Mouse (Mus musculus): ENCODE data around the gene Ripor1. TPM values are rescaled to one million over a fixed set of nuclear protein-coding genes. Genes with fewer than 3 reads are reported as not detected.

Gene Ripor1
- polyA plus RNA-seq, 1 experiment from 2014 or later: 30.6 TPM

DNA sequence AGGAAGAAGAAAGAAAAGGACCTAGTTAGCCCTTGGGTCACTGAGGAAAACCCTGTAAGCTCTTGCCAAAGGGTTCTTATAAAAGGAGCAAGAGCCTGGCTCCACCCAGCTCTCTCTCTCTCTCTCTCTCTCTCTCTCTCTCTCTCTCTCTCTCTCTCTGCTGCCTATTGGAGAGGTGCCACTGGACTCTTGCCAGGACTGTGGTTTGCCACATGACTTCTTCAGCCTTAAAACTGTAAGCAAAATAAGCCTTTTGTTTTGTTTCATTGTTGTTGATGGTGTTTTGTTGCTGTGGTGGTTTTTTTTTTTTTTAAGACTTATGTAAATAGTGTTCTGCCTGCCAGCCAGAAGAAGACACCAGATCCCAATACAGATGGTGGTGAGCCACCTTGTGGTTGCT lies 31.6 kb upstream of the Ripor1 start:
- peak; percentile 48 for DNase-seq (ENCODE audit: low spot score)
- no peak overlapping the region for H3K4me2 ChIP-seq (replicated peaks)
- ATAC-seq (ENCODE audit: low FRiP score): no peak

DNA sequence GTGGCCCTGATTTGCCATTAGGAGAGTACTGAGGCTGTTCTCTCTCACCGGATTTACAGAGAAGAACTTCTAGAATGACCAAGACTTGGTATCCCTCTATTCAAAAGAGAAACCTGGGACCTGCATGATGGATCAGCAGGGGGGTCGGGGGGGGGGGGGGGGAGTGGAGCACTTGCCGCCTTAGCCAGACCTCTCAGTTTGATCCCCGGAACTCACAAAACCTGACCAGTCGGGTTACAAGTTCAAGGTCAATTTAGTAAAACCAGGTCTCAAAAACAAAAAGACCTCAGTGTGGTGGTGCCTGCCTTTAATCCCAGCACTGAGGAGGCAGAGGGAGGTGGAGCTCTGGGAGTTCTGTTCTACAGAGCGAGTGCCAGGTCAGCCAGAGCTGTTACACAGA lies 30.3 kb upstream of the Ripor1 start:
- H3K9ac ChIP-seq: no peak overlapping the region
- no peak overlapping the region for H3K4me2 ChIP-seq (replicated peaks)
- H3K4me3 ChIP-seq (replicated peaks; ENCODE audit: low read length): no peak overlapping the region
- ATAC-seq (ENCODE audit: low FRiP score) (no peak), DNase-seq (ENCODE audit: low spot score) (no peak)
- no peaks in the 10 kb centered on the region for H3K36me3 ChIP-seq (replicated peaks; ENCODE audit: control insufficient read depth, insufficient read depth)
- H3K9me3 ChIP-seq (ENCODE audit: control insufficient read depth, low read length): no peaks in the 10 kb centered on the region
- no peaks in the 10 kb centered on the region for H3K27me3 ChIP-seq (ENCODE audit: control insufficient read depth, insufficient read depth, low read length)
- WGBS: 52% methylated on average over 5 of the region's 6 CpGs
- H3K4me1 ChIP-seq (replicated peaks; ENCODE audit: control insufficient read depth, insufficient read depth, low read length): no peaks in the 10 kb centered on the region
- no peak overlapping the region for H3K27ac ChIP-seq

More for the DNA sequence above, 31.6 kb upstream of the Ripor1 start:
- no peak overlapping the region for H3K4me3 ChIP-seq (replicated peaks; ENCODE audit: low read length)
- H3K9ac ChIP-seq: no peak overlapping the region
- no peaks in the 10 kb centered on the region for H3K9me3 ChIP-seq (ENCODE audit: control insufficient read depth, low read length)
- H3K36me3 ChIP-seq (replicated peaks; ENCODE audit: control insufficient read depth, insufficient read depth): no peaks in the 10 kb centered on the region
- no peak overlapping the region for H3K27ac ChIP-seq
- H3K4me1 ChIP-seq (replicated peaks; ENCODE audit: control insufficient read depth, insufficient read depth, low read length): no peaks in the 10 kb centered on the region
- H3K27me3 ChIP-seq (ENCODE audit: control insufficient read depth, insufficient read depth, low read length): no peaks in the 10 kb centered on the region

DNA sequence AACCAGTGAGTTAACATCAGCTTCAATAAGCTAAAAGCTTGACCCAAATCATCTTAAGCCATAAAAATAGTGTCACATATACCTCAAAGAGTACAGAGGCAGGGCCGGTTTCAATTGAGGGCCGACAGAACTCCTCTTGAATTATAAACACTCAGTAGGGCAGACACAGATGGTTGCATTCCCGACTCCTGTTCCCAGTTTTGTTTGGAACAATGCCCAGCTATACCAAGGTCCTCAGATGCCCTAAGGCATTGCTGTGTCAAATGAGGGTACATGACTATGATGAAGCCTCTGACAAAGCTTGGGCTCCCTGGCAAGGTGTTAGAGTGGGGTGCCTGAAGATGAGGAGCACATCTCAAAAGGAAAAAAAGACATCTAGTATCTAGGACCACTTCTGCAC lies 29.5 kb upstream of the Ripor1 start:
- 56% methylated on average over 3 of the region's 3 CpGs for whole genome bisulfite sequencing
- H3K36me3 ChIP-seq (replicated peaks; ENCODE audit: control insufficient read depth, insufficient read depth): no peaks in the 10 kb centered on the region
- no peak overlapping the region for H3K4me3 ChIP-seq (replicated peaks; ENCODE audit: low read length)
- no peaks in the 10 kb centered on the region for H3K4me1 ChIP-seq (replicated peaks; ENCODE audit: control insufficient read depth, insufficient read depth, low read length)
- H3K27me3 ChIP-seq (ENCODE audit: control insufficient read depth, insufficient read depth, low read length): no peaks in the 10 kb centered on the region
- H3K27ac ChIP-seq: no peak overlapping the region
- H3K9ac ChIP-seq: no peak overlapping the region
- no peak for DNase-seq (ENCODE audit: low spot score)
- no peak overlapping the region for H3K4me2 ChIP-seq (replicated peaks)
- H3K9me3 ChIP-seq (ENCODE audit: control insufficient read depth, low read length): no peaks in the 10 kb centered on the region
- no peak for ATAC-seq (ENCODE audit: low FRiP score)

DNA sequence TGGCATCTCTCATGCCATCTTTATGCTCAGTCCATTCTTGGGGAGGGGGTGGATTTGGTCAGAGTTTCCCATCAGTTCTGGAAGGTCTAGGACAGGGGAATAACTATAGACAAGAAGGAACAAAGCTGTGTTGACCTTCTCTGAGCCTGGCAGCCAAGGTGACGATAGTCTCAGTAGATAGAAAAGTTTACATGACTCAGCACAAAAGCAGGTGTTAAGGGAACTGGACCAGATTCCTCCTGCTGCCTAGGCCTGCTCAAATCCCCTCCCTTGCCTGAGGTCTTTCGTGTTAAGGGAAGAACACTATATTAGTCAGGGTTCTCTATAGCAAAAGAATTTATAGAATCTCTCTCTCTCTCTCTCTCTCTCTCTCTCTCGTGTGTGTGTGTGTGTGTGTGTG lies 25.3 kb upstream of the Ripor1 start:
- no peak for ATAC-seq (ENCODE audit: low FRiP score)
- H3K36me3 ChIP-seq (replicated peaks; ENCODE audit: control insufficient read depth, insufficient read depth): no peaks in the 10 kb centered on the region
- H3K27me3 ChIP-seq (ENCODE audit: control insufficient read depth, insufficient read depth, low read length): no peaks in the 10 kb centered on the region
- H3K4me3 ChIP-seq (replicated peaks; ENCODE audit: low read length): no peak overlapping the region
- 75% methylated on average over 3 of the region's 3 CpGs for WGBS
- no peak overlapping the region for H3K4me2 ChIP-seq (replicated peaks)
- H3K9ac ChIP-seq: no peak overlapping the region
- no peak overlapping the region for H3K27ac ChIP-seq
- H3K9me3 ChIP-seq (ENCODE audit: control insufficient read depth, low read length): no peaks in the 10 kb centered on the region
- DNase-seq (ENCODE audit: low spot score): no peak
- no peaks in the 10 kb centered on the region for H3K4me1 ChIP-seq (replicated peaks; ENCODE audit: control insufficient read depth, insufficient read depth, low read length)

DNA sequence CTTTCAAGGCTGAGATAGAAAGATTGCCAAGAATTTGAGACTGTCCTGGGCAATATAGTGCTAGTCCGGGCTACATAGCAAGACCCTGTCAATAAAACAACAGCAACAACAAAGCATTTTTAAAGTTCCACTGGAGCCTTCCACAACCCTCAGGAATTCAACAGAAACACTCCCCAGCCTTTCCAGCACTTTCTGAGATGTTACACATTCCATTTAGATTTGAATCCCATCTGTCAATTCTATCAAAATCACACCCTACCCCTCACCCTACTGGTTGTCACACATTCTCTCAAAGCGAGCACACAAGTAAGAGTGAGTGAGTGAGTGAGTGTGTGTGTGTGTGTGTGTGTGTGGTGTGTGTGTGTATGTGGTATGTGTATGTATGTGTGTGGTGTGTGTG lies 12.6 kb upstream of the Ripor1 start:
- no peak for ATAC-seq (ENCODE audit: low FRiP score)
- Histone ChIP-seq H3K36me3 (replicated peaks; ENCODE audit: control insufficient read depth, insufficient read depth) (no peaks in the 10 kb centered on the region), H3K9ac (no peak overlapping the region), H3K9me3 (ENCODE audit: control insufficient read depth, low read length) (no peaks in the 10 kb centered on the region), H3K27me3 (ENCODE audit: control insufficient read depth, insufficient read depth, low read length) (no peaks in the 10 kb centered on the region), H3K4me1 (replicated peaks; ENCODE audit: control insufficient read depth, insufficient read depth, low read length) (no peaks in the 10 kb centered on the region), H3K4me2 (replicated peaks) (no peak overlapping the region), H3K4me3 (replicated peaks; ENCODE audit: low read length) (no peak overlapping the region), H3K27ac (no peak overlapping the region)
- WGBS: 90% methylated on average over 2 of the region's 2 CpGs
- no peak for DNase-seq (ENCODE audit: low spot score)

DNA sequence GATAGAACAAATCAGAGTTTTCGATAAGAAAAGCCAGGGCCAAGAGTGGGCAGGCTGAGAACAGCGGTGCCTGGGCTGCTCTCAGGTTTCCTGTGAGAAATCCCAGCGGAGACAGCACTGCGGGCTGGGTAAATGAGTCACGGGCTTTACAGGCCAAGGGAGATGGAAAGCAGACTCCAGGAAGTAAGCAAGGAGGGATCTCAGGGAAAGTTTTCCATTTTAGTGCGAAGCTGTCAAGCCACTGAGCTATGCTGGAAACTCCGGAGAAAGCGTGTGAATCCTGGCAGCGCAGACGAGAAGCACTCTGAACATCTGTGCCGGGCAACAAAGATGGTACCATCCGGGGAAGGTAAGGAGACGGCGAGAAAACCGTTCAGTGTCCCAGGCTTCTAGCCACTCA lies 11.2 kb upstream of the Ripor1 start:
- Histone ChIP-seq H3K9me3 (ENCODE audit: control insufficient read depth, low read length) (no peaks in the 10 kb centered on the region), H3K4me2 (replicated peaks) (peak overlapping the region; percentile 15; the same call in 1 of the 2 replicates), H3K27ac (no peak overlapping the region), H3K27me3 (ENCODE audit: control insufficient read depth, insufficient read depth, low read length) (no peaks in the 10 kb centered on the region), H3K36me3 (replicated peaks; ENCODE audit: control insufficient read depth, insufficient read depth) (no peaks in the 10 kb centered on the region), H3K4me3 (replicated peaks; ENCODE audit: low read length) (no peak overlapping the region), H3K4me1 (replicated peaks; ENCODE audit: control insufficient read depth, insufficient read depth, low read length) (no peaks in the 10 kb centered on the region), H3K9ac (no peak overlapping the region)
- DNase-seq (ENCODE audit: low spot score) (no peak), ATAC-seq (ENCODE audit: low FRiP score) (no peak)
- WGBS: 29% methylated on average over 15 of the region's 15 CpGs

DNA sequence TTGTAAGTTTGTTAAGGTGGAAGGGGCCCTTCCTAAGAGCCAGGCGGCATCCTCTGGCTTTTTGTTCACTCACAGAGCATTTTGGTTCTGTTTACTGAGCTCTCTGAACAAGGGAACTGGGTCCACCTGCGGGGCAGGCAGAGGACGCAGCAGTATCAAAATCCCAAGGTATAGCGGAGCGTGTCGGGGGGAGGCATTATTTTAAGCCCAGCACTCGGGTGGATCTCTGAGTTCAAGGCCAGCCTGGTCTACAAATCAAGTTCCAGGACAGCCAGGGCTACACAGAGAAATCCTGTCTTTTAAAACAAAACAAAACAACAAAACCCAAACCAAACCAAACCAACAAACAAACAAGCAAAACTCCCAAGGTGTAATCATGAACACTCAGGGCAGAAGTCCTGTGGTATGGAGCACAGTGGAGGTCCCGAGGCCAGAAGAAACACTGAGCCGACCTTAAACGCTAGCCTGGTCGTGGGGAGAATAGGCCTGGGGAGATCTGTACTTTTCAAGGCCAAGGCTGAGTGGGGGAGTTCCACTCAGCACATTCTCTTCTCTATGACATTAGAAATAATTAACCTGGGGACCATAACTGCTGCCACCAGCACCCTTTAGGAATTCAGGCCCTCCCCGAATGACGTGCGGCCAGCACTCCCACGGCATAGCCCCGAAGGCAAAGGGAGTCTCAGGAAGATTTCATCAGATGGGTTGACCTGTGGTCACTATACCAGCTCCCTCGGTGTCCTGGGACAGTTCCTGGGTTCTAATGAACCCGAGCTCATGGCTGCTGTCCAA lies 10.4 kb upstream of the Ripor1 start:
- no peak overlapping the region for H3K4me3 ChIP-seq (replicated peaks; ENCODE audit: low read length)

DNA sequence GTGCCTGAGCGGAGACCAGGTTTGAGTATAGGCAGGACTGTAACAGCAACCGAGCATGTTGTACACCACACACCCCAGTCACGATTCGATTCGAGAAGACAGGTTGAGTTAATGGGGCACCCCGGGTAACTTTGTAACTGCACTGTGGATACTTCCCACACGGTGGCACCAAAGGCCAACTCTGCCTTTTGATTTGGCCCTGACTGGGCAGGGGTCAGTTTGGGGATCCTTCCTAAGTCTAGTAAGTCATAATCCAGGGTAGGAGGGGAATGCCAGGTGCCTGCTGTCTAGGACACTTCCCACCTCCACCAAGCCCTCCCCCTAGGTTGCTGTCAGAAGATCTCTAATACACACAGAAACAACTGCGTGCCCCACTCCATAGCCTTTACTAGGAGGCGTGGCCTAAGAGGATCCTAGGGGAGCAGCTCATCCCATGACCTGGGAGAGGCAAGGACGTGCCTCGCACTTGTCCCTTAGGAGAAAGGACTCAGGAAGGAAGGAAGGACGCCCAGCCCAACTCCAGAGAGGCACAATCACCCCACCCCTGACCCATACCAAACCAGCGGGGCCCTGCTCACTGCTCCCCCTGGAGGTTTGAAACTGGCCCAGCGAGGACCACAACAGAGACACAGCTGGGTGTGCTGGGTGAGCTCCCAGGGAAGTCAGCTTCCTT lies 8.6 kb upstream of the Ripor1 start:
- Histone ChIP-seq H3K4me2 (replicated peaks) (peak overlapping the region; percentile 28; the same call in 1 of the 2 replicates), H3K27me3 (ENCODE audit: control insufficient read depth, insufficient read depth, low read length) (no peaks in the 10 kb centered on the region), H3K4me3 (replicated peaks; ENCODE audit: low read length) (no peak overlapping the region), H3K9ac (no peak overlapping the region), H3K9me3 (ENCODE audit: control insufficient read depth, low read length) (no peaks in the 10 kb centered on the region), H3K36me3 (replicated peaks; ENCODE audit: control insufficient read depth, insufficient read depth) (no peaks in the 10 kb centered on the region), H3K4me1 (replicated peaks; ENCODE audit: control insufficient read depth, insufficient read depth, low read length) (no peaks in the 10 kb centered on the region), H3K27ac (no peak overlapping the region)
- DNase-seq (ENCODE audit: low spot score) (no peak), ATAC-seq (ENCODE audit: low FRiP score) (peak; percentile 55; the same call in 1 of the 2 replicates)
- WGBS: 6% methylated on average over 14 of the region's 14 CpGs

More for the DNA sequence above, 10.4 kb upstream of the Ripor1 start:
- H3K9ac ChIP-seq: no peak overlapping the region
- 0 out of 2 replicates have a peak overlapping the region, but pooled peaks have one; percentile 15 for H3K4me2 ChIP-seq (replicated peaks)
- 73% methylated on average over 18 of the region's 18 CpGs for WGBS
- DNase-seq (ENCODE audit: low spot score): no peak
- H3K36me3 ChIP-seq (replicated peaks; ENCODE audit: control insufficient read depth, insufficient read depth): no peaks in the 10 kb centered on the region
- no peaks in the 10 kb centered on the region for H3K4me1 ChIP-seq (replicated peaks; ENCODE audit: control insufficient read depth, insufficient read depth, low read length)
- H3K27me3 ChIP-seq (ENCODE audit: control insufficient read depth, insufficient read depth, low read length): no peaks in the 10 kb centered on the region
- H3K9me3 ChIP-seq (ENCODE audit: control insufficient read depth, low read length): no peaks in the 10 kb centered on the region
- H3K27ac ChIP-seq: no peak overlapping the region
- ATAC-seq (ENCODE audit: low FRiP score): no peak

DNA sequence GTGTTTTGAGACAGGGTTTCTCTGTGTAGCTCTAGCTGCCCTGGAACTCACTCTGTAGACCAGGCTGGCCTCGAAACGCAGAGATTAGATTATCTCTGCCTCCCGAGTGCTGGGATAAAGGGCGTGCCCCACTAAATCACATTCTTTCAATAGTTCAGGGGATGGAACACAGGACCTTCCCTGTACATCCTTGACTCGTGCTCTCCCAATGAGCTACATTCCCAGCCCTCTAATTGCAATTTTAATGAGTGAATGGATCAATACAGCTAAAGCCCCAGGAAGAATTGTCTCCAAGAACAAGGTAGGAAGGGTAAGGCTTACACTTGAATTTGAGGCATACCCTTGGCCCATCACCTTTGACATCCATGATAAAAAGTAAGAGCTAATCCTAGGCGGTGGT lies 6.3 kb upstream of the Ripor1 start:
- no peaks in the 10 kb centered on the region for H3K9me3 ChIP-seq (ENCODE audit: control insufficient read depth, low read length)
- H3K27me3 ChIP-seq (ENCODE audit: control insufficient read depth, insufficient read depth, low read length): no peaks in the 10 kb centered on the region
- ATAC-seq (ENCODE audit: low FRiP score) (no peak), DNase-seq (ENCODE audit: low spot score) (no peak)
- H3K4me3 ChIP-seq (replicated peaks; ENCODE audit: low read length): no peak overlapping the region
- H3K36me3 ChIP-seq (replicated peaks; ENCODE audit: control insufficient read depth, insufficient read depth): no peaks in the 10 kb centered on the region
- H3K4me2 ChIP-seq (replicated peaks): no peak overlapping the region
- H3K27ac ChIP-seq: no peak overlapping the region
- 84% methylated on average over 6 of the region's 6 CpGs for WGBS
- H3K9ac ChIP-seq: no peak overlapping the region
- no peaks in the 10 kb centered on the region for H3K4me1 ChIP-seq (replicated peaks; ENCODE audit: control insufficient read depth, insufficient read depth, low read length)
